8 mouse cellular contexts compared by ENCODE assay signal in the genomic region with DNA sequence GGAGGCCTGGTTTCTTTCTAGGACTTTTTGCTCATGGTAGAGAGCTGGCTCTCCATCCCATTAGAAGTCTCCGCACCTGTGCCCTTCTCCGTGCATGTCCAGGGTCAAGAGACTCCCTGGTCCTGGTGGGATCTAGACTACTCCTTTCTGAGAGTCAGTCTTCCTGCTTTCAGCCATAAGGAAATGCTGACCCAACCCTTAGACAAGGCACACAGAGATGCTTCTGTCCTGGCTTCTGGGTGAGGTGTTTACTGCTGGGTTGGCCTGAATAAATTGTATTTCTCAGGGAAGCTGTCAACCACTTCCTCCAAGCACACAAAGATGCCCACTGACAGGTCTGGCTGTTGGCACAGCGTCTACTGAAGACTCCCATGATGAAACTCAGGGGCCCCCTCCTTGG. TPM values are rescaled to one million over a fixed set of nuclear protein-coding genes. Genes with fewer than 3 reads are reported as not detected.
DNase-seq lines count a peak whose midpoint lies in the region; ATAC-seq and TF ChIP-seq lines count a peak whose summit lies in the region.

TSS of gene St6galnac6 (plus strand) at position 301 of the 400 bp plus-strand sequence.

- no peaks in the 10 kb centered on the region for H3K9me3 ChIP-seq in forebrain, embryonic 12.5 days
- H3K9me3 ChIP-seq in forebrain, embryonic 11.5 days (ENCODE audit: control insufficient read depth, low read length), result no peaks in the 10 kb centered on the region
- H3K9me3 ChIP-seq in liver, embryonic 16.5 days (replicated peaks; ENCODE audit: control insufficient read depth, low read length), result no peaks in the 10 kb centered on the region

- ATAC-seq in forebrain, embryonic 12.5 days (ENCODE audit: low FRiP score), result no peak
- ATAC-seq in forebrain, embryonic 11.5 days (replicated peaks; ENCODE audit: low FRiP score), result no peak
- no peak for ATAC-seq in liver, embryonic 16.5 days (ENCODE audit: low read depth)

- no peak within 1 kb of the TSS for H3K27ac ChIP-seq in forebrain, embryonic 12.5 days
- no peak within 1 kb of the TSS for H3K27ac ChIP-seq in forebrain, embryonic 11.5 days (ENCODE audit: low read depth, low read length)
- no peak within 1 kb of the TSS for H3K27ac ChIP-seq in testis, adult 2 months (ENCODE audit: control insufficient read depth, insufficient read depth, low read depth, low read length)
- H3K27ac ChIP-seq in liver, embryonic 16.5 days (ENCODE audit: low read length), result no peak within 1 kb of the TSS

- no peak within 1 kb of the TSS for H3K4me2 ChIP-seq in forebrain, embryonic 12.5 days
- H3K4me2 ChIP-seq in forebrain, embryonic 11.5 days (ENCODE audit: low read depth, low read length, severe bottlenecking), result no peak within 1 kb of the TSS
- no peak within 1 kb of the TSS for H3K4me2 ChIP-seq in liver, embryonic 16.5 days (ENCODE audit: low read depth, low read length)

- H3K36me3 ChIP-seq in forebrain, embryonic 12.5 days (replicated peaks), result 0 out of 2 replicates have a peak, but pooled peaks cover 4% of the 10 kb centered on the region
- no peaks in the 10 kb centered on the region for H3K36me3 ChIP-seq in forebrain, embryonic 11.5 days (ENCODE audit: control insufficient read depth, insufficient read depth, low read length)
- H3K36me3 ChIP-seq in testis, adult 2 months (ENCODE audit: control insufficient read depth, insufficient read depth, low read length), result no peaks in the 10 kb centered on the region
- H3K36me3 ChIP-seq in liver, embryonic 16.5 days (ENCODE audit: control insufficient read depth, insufficient read depth), result no peaks in the 10 kb centered on the region

- no peak for DNase-seq in forebrain, embryonic 11.5 days (ENCODE audit: low spot score)
- DNase-seq in testis, postnatal 14 days (ENCODE audit: low spot score), result no peak
- DNase-seq in heart, postnatal 4 days, result no peak
- no peak for DNase-seq in c-Kit-positive CD71-positive TER-119-positive erythroid progenitor cells, embryonic 14.5 days (ENCODE audit: low spot score)
- DNase-seq in kidney, postnatal 36 days, result no peak

- no peak for TF ChIP-seq CTCF in testis, adult 2 months (IDR thresholded peaks at IDR 0.05; ENCODE audit: control insufficient read depth, insufficient read depth, insufficient replicate concordance, low read depth, low read length)

- H3K27me3 ChIP-seq in forebrain, embryonic 12.5 days, result no peaks in the 10 kb centered on the region
- no peaks in the 10 kb centered on the region for H3K27me3 ChIP-seq in forebrain, embryonic 11.5 days (ENCODE audit: control insufficient read depth, insufficient read depth, low read length)
- H3K27me3 ChIP-seq in testis, adult 2 months (ENCODE audit: control insufficient read depth, insufficient read depth, low read length), result no peaks in the 10 kb centered on the region
- H3K27me3 ChIP-seq in liver, embryonic 16.5 days (ENCODE audit: control insufficient read depth, insufficient read depth, low read depth, low read length), result no peaks in the 10 kb centered on the region

- 88% methylated on average over 3 of the region's 3 CpGs for WGBS in forebrain, embryonic 12.5 days
- WGBS in forebrain, embryonic 11.5 days, result 92% methylated on average over 3 of the region's 3 CpGs
- WGBS in liver, embryonic 16.5 days (ENCODE audit: insufficient replicate concordance), result 74% methylated on average over 3 of the region's 3 CpGs

- H3K4me3 ChIP-seq in forebrain, embryonic 12.5 days (replicated peaks), result no peak within 1 kb of the TSS
- no peak within 1 kb of the TSS for H3K4me3 ChIP-seq in forebrain, embryonic 11.5 days (ENCODE audit: low read depth, low read length)
- no peak within 1 kb of the TSS for H3K4me3 ChIP-seq in testis, adult 2 months (ENCODE audit: control insufficient read depth, low read depth, low read length)
- no peak within 1 kb of the TSS for H3K4me3 ChIP-seq in liver, embryonic 16.5 days (ENCODE audit: low read depth, low read length)

- no peak for TF ChIP-seq POLR2A in testis, adult 2 months (IDR thresholded peaks at IDR 0.05; ENCODE audit: control insufficient read depth, low read depth, low read length)

- H3K4me1 ChIP-seq in forebrain, embryonic 12.5 days, result no peaks in the 10 kb centered on the region; the same call in 1 of the 2 replicates
- H3K4me1 ChIP-seq in forebrain, embryonic 11.5 days (replicated peaks; ENCODE audit: control insufficient read depth, insufficient read depth, low read length), result no peaks in the 10 kb centered on the region
- peaks cover 4% of the 10 kb centered on the region for H3K4me1 ChIP-seq in testis, adult 2 months (ENCODE audit: control insufficient read depth, insufficient read depth, low read length)
- H3K4me1 ChIP-seq in liver, embryonic 16.5 days (ENCODE audit: control insufficient read depth, low read depth, low read length), result peaks cover 16% of the 10 kb centered on the region

- H3K9ac ChIP-seq in forebrain, embryonic 12.5 days, result no peak within 1 kb of the TSS
- H3K9ac ChIP-seq in forebrain, embryonic 11.5 days (ENCODE audit: low read length), result no peak within 1 kb of the TSS
- no peak within 1 kb of the TSS for H3K9ac ChIP-seq in liver, embryonic 16.5 days (ENCODE audit: low read depth, low read length)

RNA-seq across cellular contexts. Expression of gene St6galnac6, which starts in this region (rescaled TPM):
- 11.6 and 11.7 TPM in 2 replicates for polyA plus RNA-seq in forebrain, embryonic 12.5 days (2016; fragmentation: Nextera tagmentation; extraction: Ambion mirVana)
- polyA plus RNA-seq in forebrain, embryonic 11.5 days (2014; fragmentation: Nextera tagmentation; extraction: Ambion mirVana), result 4.7 and 5.1 TPM in 2 replicates
- 17.6 and 24.7 TPM in 2 replicates for polyA plus RNA-seq in testis, adult 2 months (2012; rRNA removed)
- total RNA-seq in heart, postnatal 4 days (2021), result 10 to 100 TPM; 77.5 to 82.7 TPM
- 12.0 and 12.8 TPM in 2 replicates for polyA plus RNA-seq in liver, embryonic 16.5 days (2015; fragmentation: Nextera tagmentation; extraction: Ambion mirVana)
